Mouse (Mus musculus) heart, adult 9 months (tissue): ENCODE measurements around the gene C1s2.
"Not testable (repeated sequence)": the region's sequence is repeated elsewhere in the genome, so short reads cannot be mapped to it uniquely, and the experiment has no call there.

ENCODE experiments used
- DNase-seq, 2 experiments: peaks; one replicate each; pipeline ENCODE4 v3.0.0; 2022; ENCODE audit warnings: low spot score in 2 of 2

C1s2 gene

GRCm38 (mm10) chr6:124635985-124636384, at the start of gene C1s2:
Gene C1s2 (minus strand): TSS chr6:124636085.
- not testable (repeated sequence) for DNase-seq

- DNase-seq, result no peak
These were observed 47.9 kb upstream of the C1s2 start for GRCm38 (mm10) chr6:124683591-124684417.

GRCm38 (mm10) chr6:124682291-124682690, 46.4 kb upstream of the C1s2 start:
- not testable (repeated sequence) for DNase-seq

GRCm38 (mm10) chr6:124679486-124679885, 43.6 kb upstream of the C1s2 start:
- DNase-seq, result no peak

- no peak for DNase-seq
These were observed 42.9 kb upstream of the C1s2 start for GRCm38 (mm10) chr6:124678769-124679168.

GRCm38 (mm10) chr6:124676171-124676570, 40.3 kb upstream of the C1s2 start:
- no peak for DNase-seq

GRCm38 (mm10) chr6:124674591-124674990, 38.7 kb upstream of the C1s2 start:
- no peak for DNase-seq

- DNase-seq, result peak; percentile 31 to 61
These were observed 37.7 kb upstream of the C1s2 start for GRCm38 (mm10) chr6:124673619-124674018.

- DNase-seq, result no peak
These were observed 36.2 kb upstream of the C1s2 start for GRCm38 (mm10) chr6:124672100-124672499.

GRCm38 (mm10) chr6:124670281-124670900, 34.5 kb upstream of the C1s2 start:
- no peak for DNase-seq

- no peak for DNase-seq
These were observed 33.5 kb upstream of the C1s2 start for GRCm38 (mm10) chr6:124669234-124669859.

- DNase-seq, result no peak
These were observed 29.1 kb upstream of the C1s2 start for GRCm38 (mm10) chr6:124665011-124665410.

GRCm38 (mm10) chr6:124664256-124664655, 28.4 kb upstream of the C1s2 start:
- no peak for DNase-seq

- no peak for DNase-seq
These were observed 27.5 kb upstream of the C1s2 start for GRCm38 (mm10) chr6:124663424-124663795.

GRCm38 (mm10) chr6:124662477-124663423, 26.9 kb upstream of the C1s2 start, which contains the start of gene Lpcat3:
Gene Lpcat3 (plus strand): TSS chr6:124663027.
- DNase-seq, result peak; percentile 97 to 98

GRCm38 (mm10) chr6:124661995-124662394, 26.1 kb upstream of the C1s2 start:
- DNase-seq, result no peak

- no peak for DNase-seq
These were observed 25.4 kb upstream of the C1s2 start for GRCm38 (mm10) chr6:124661156-124661806.

- DNase-seq, result no peak
These were observed 22.2 kb upstream of the C1s2 start for GRCm38 (mm10) chr6:124658067-124658466.

GRCm38 (mm10) chr6:124655893-124656292, 20.0 kb upstream of the C1s2 start:
- DNase-seq, result no peak

- DNase-seq, result no peak
These were observed 10.5 kb upstream of the C1s2 start for GRCm38 (mm10) chr6:124646394-124646793.

GRCm38 (mm10) chr6:124640997-124641396, 5.1 kb upstream of the C1s2 start:
- peak; percentile 13 to 60 for DNase-seq
